15 mouse cellular contexts compared by ENCODE assay signal in the genomic region with DNA sequence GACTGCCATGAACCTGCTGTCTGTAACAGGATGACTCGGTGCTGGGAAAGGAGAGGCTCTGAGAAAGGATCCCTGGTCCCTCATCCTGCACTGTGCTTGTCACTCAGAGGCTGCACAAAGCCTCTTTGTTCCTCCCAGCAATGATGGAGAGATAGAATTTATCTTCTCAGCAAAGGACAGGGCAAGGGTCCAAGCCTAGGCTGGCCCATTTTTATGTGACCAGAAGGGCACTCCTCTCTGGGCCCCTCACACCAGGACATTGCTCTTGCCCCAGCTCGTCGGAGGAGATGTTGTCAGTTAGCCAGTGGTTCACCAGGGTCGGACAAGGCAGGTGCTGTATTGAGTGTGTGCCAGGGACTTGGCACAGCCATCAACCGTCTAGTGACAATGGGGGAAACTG. TPM values are rescaled to one million over a fixed set of nuclear protein-coding genes. Genes with fewer than 3 reads are reported as not detected.
DNase-seq lines count a peak whose midpoint lies in the region; ATAC-seq lines count a peak whose summit lies in the region.
"Had no signal": no experiment of that assay in that cellular context is flagged by ENCODE, and none has a peak within 500 bp of the region (broad histone marks: within the 10 kb centered on the region; RNA-seq: fewer than 3 reads in every experiment).

No protein-coding gene starts in this region.

- peak; percentile 57 for DNase-seq in 3T3-L1 (ENCODE audit: low read depth, low spot score)
- peak; percentile 47 for DNase-seq in brain, adult 2 months (ENCODE audit: low read depth, low spot score)
- peak; percentile 41 for DNase-seq in hindbrain, embryonic 10.5 days (ENCODE audit: low spot score)
- no peak for DNase-seq in adrenal gland, postnatal 36 days
- DNase-seq in layer of hippocampus, adult 9-11 months: no peak
- no peak for DNase-seq in kidney, postnatal 10 days
- DNase-seq: cerebellum, adult 2 months; lung, embryonic 14.5 days had no signal

- peaks cover 69% of the 10 kb centered on the region for H3K4me1 ChIP-seq in hindbrain, embryonic 10.5 days (replicated peaks)
- H3K4me1 ChIP-seq in midbrain, embryonic 12.5 days: peaks cover 41% of the 10 kb centered on the region

- H3K27ac ChIP-seq in hindbrain, embryonic 10.5 days: peak overlapping the region; percentile 91
- H3K27ac ChIP-seq in midbrain, embryonic 12.5 days (replicated peaks): peak overlapping the region; percentile 75
- H3K27ac ChIP-seq: kidney, embryonic 15.5 days had no signal

- H3K9ac ChIP-seq in midbrain, embryonic 12.5 days (replicated peaks): no peak overlapping the region
- H3K9ac ChIP-seq: kidney, embryonic 15.5 days; lung, embryonic 14.5 days had no signal

- H3K9me3 ChIP-seq in hindbrain, embryonic 10.5 days: no peaks in the 10 kb centered on the region
- H3K9me3 ChIP-seq in midbrain, embryonic 12.5 days: no peaks in the 10 kb centered on the region
- H3K9me3 ChIP-seq: kidney, embryonic 15.5 days had no signal

- 0 out of 2 replicates have a peak, but pooled peaks cover 4% of the 10 kb centered on the region for H3K27me3 ChIP-seq in hindbrain, embryonic 10.5 days (ENCODE audit: insufficient read depth, poor library complexity, severe bottlenecking)
- H3K27me3 ChIP-seq in midbrain, embryonic 12.5 days: no peaks in the 10 kb centered on the region
- H3K27me3 ChIP-seq: kidney, embryonic 15.5 days had no signal

- WGBS in hindbrain, embryonic 10.5 days: 33% methylated on average over 5 of the region's 5 CpGs
- 33% methylated on average over 5 of the region's 5 CpGs for WGBS in midbrain, embryonic 12.5 days

- no peak overlapping the region for H3K4me2 ChIP-seq in midbrain, embryonic 12.5 days (replicated peaks)
- H3K4me2 ChIP-seq: kidney, embryonic 15.5 days; lung, embryonic 14.5 days had no signal

- no peaks in the 10 kb centered on the region for H3K36me3 ChIP-seq in hindbrain, embryonic 10.5 days
- no peaks in the 10 kb centered on the region for H3K36me3 ChIP-seq in midbrain, embryonic 12.5 days
- H3K36me3 ChIP-seq: kidney, embryonic 15.5 days had no signal

- ATAC-seq in midbrain, embryonic 12.5 days (ENCODE audit: low FRiP score, low read depth): no peak

- no peak overlapping the region for H3K4me3 ChIP-seq in hindbrain, embryonic 10.5 days
- no peak overlapping the region for H3K4me3 ChIP-seq in midbrain, embryonic 12.5 days
- H3K4me3 ChIP-seq: kidney, embryonic 15.5 days had no signal

RNA-seq across cellular contexts. Expression of a gene that starts 16.8 kb away (rescaled TPM):
- polyA plus RNA-seq in hindbrain, embryonic 10.5 days (2016; fragmentation: Nextera tagmentation; extraction: Ambion mirVana): 39.1 and 46.4 TPM in 2 replicates
- polyA plus RNA-seq in midbrain, embryonic 12.5 days (2016; fragmentation: Nextera tagmentation; extraction: Ambion mirVana): 53.5 and 56.2 TPM in 2 replicates
- 10 to 100 TPM; 17.5 to 25.5 TPM for total RNA-seq in adrenal gland, postnatal 36 days (2021)

RNA-seq across cellular contexts. Expression of a gene that starts 46.6 kb away (rescaled TPM):
- 78.3 and 101 TPM in 2 replicates for polyA plus RNA-seq in hindbrain, embryonic 10.5 days (2016; fragmentation: Nextera tagmentation; extraction: Ambion mirVana)
- 50.4 and 64.8 TPM in 2 replicates for polyA plus RNA-seq in midbrain, embryonic 12.5 days (2016; fragmentation: Nextera tagmentation; extraction: Ambion mirVana)
- 100 to 1,000 TPM in 1 of 2 experiments, 10 to 100 TPM in 1; 86.2 to 127 TPM for total RNA-seq in adrenal gland, postnatal 36 days (2021)

RNA-seq across cellular contexts. Expression of a gene that starts 53.2 kb away (rescaled TPM):
- not detected in 2 replicates for polyA plus RNA-seq in hindbrain, embryonic 10.5 days (2016; fragmentation: Nextera tagmentation; extraction: Ambion mirVana)
- not detected in 2 replicates for polyA plus RNA-seq in midbrain, embryonic 12.5 days (2016; fragmentation: Nextera tagmentation; extraction: Ambion mirVana)
- not detected for total RNA-seq in adrenal gland, postnatal 36 days (2021)
- total RNA-seq: ES-E14; left cerebral cortex, postnatal 14 days had no signal
- polyA plus RNA-seq: cerebellum, adult 2 months; heart, embryonic 14.5 days; kidney, embryonic 15.5 days; lung, embryonic 14.5 days; small intestine, adult 2 months; thymus, postnatal 0 days had no signal

Comparison
In these comparisons a context has a peak if more than half of its experiments do, and no peak if none do; other contexts are left out.
1. DNase-seq: peak in 3T3-L1 (single experiment), brain, adult 2 months (single experiment) and hindbrain, embryonic 10.5 days (single experiment); none in adrenal gland, postnatal 36 days (0 of 2), layer of hippocampus, adult 9-11 months (single experiment) and kidney, postnatal 10 days (single experiment).